Mouse (Mus musculus) forebrain, embryonic 16.5 days (tissue): ENCODE results near the gene Dhx34. TPM values are rescaled to one million over a fixed set of nuclear protein-coding genes. Genes with fewer than 3 reads are reported as not detected.

Experiments used
- ATAC-seq: fragments of 200-750 bp; cut with Nextera tagmentation; 2 replicates; pipeline ENCODE4 v1.8.0; 2017; ENCODE audit warnings: mild to moderate bottlenecking, moderate library complexity
- H3K27ac ChIP-seq: fragments of 300-500 bp; sonication (generic); 2 replicates; pipeline ENCODE4 v1.5.1; 2014; ENCODE audit warnings: low read length, control low read depth
- H3K27me3 ChIP-seq: fragments of 300-500 bp; sonication (generic); replicated peaks from 2 replicates; pipeline ENCODE4 v1.6.1; 2014; ENCODE audit warnings: low read length; ENCODE audit not compliant: control insufficient read depth, insufficient read depth
- H3K36me3 ChIP-seq: fragments of 300-500 bp; sonication (generic); 2 replicates; pipeline ENCODE4 v1.6.1; 2014; ENCODE audit not compliant: control insufficient read depth, insufficient read depth
- H3K4me1 ChIP-seq: fragments of 300-500 bp; sonication (generic); replicated peaks from 2 replicates; pipeline ENCODE4 v1.6.1; 2014; ENCODE audit warnings: low read length; ENCODE audit not compliant: control insufficient read depth, insufficient read depth
- H3K4me2 ChIP-seq: fragments of 300-500 bp; sonication (generic); 2 replicates; pipeline ENCODE4 v1.6.1; 2014; ENCODE audit warnings: mild to moderate bottlenecking, low read length, control low read depth
- H3K4me3 ChIP-seq: fragments of 300-500 bp; sonication (generic); replicated peaks from 2 replicates; pipeline ENCODE4 v1.5.1; 2014; ENCODE audit warnings: mild to moderate bottlenecking, low read length, control low read depth
- H3K9ac ChIP-seq: fragments of 300-500 bp; sonication (generic); replicated peaks from 2 replicates; pipeline ENCODE4 v1.6.1; 2014; ENCODE audit warnings: low read depth, low read length, control low read depth
- H3K9me3 ChIP-seq: fragments of 300-500 bp; sonication (generic); 2 replicates; pipeline ENCODE4 v1.6.1; 2016; ENCODE audit warnings: low read length; ENCODE audit not compliant: control insufficient read depth
- WGBS: fragments of 180-500 bp; shearing (Covaris S2); extraction: QIAGEN DNeasy Blood & Tissue Kit; methylation state at CpG from one replicate; pipeline ENCODE4 v1.1.7; 2014; 5-methylcytosine and 5-hydroxymethylcytosine counted together
- polyA plus RNA-seq: library from polyadenylated mRNA; unstranded; fragments of >200 nt; fragmentation: Nextera tagmentation; extraction: Ambion mirVana; gene quantifications from 2 replicates; pipeline ENCODE4 v1.2.1, GENCODE M21; 2015

The Dhx34 gene
- polyA plus RNA-seq, 1 experiment from 2014 or later, result 15.5 TPM

- Histone ChIP-seq H3K27ac (no peak overlapping the region), H3K4me1 (no peaks in the 10 kb centered on the region), H3K36me3 (peaks cover 17% of the 10 kb centered on the region), H3K9me3 (no peaks in the 10 kb centered on the region), H3K4me3 (no peak overlapping the region), H3K27me3 (no peaks in the 10 kb centered on the region), H3K4me2 (no peak overlapping the region), H3K9ac (no peak overlapping the region)
- 87% methylated on average over 15 of the region's 15 CpGs for WGBS
- ATAC-seq, result no peak
Measured at GRCm38 (mm10) chr7:16202756-16203504, 18.9 kb downstream of the Dhx34 start.

DNA sequence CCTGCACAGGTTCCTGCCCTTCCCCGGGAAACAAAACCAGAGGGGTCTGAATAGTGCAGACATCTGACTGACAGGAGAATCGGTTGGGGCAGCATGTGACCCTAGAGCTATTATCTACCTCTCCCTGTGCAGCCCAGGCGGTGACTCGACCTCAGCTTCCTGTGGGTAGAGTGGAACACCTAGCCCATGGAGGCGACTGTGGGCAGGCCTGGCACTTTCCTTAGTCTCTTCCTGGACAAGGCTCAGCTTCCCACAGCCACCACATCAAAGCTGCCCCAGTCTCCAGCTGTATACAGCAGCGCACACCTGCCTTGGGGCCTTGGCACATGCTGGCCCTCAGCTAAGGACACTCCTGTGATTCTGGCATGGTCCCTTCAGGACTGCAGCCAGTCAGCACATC is 20.7 kb downstream of the Dhx34 start:
- no peaks in the 10 kb centered on the region for H3K9me3 ChIP-seq
- ATAC-seq, result no peak
- WGBS, result 87% methylated on average over 6 of the region's 6 CpGs
- H3K36me3 ChIP-seq, result peaks cover 17% of the 10 kb centered on the region
- H3K9ac ChIP-seq, result no peak overlapping the region
- no peaks in the 10 kb centered on the region for H3K27me3 ChIP-seq
- H3K4me3 ChIP-seq, result no peak overlapping the region
- no peaks in the 10 kb centered on the region for H3K4me1 ChIP-seq
- H3K4me2 ChIP-seq, result no peak overlapping the region
- H3K27ac ChIP-seq, result no peak overlapping the region

- H3K36me3 ChIP-seq, result peaks cover 10% of the 10 kb centered on the region
- H3K4me1 ChIP-seq, result no peaks in the 10 kb centered on the region
- WGBS, result 95% methylated on average over 11 of the region's 11 CpGs
- no peaks in the 10 kb centered on the region for H3K9me3 ChIP-seq
- H3K27ac ChIP-seq, result no peak overlapping the region
- H3K9ac ChIP-seq, result no peak overlapping the region
- H3K4me3 ChIP-seq, result no peak overlapping the region
- no peaks in the 10 kb centered on the region for H3K27me3 ChIP-seq
- ATAC-seq, result no peak
- H3K4me2 ChIP-seq, result no peak overlapping the region
Measured at GRCm38 (mm10) chr7:16198540-16198939, 23.3 kb downstream of the Dhx34 start.

DNA sequence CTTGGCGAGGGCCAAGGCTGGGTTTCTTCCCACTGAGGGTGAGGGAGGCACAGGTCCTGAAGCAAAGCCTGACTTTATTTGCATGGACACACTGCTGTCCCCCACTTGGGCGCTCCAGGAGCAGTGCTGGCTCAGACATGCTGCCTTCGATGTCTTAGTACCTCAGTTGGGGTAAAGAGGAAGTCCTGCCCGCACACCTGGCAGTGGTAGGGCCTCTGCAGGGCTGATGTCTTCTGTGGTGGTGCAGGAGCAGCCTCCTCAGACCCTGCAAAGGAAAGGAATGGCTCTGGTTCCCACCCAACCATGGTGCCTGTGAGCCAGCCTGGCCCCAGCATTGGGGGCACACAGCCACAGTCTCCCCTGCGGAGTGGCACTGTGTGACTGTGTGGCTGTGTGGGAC is 24.7 kb downstream of the Dhx34 start:
- no peak for ATAC-seq

DNA sequence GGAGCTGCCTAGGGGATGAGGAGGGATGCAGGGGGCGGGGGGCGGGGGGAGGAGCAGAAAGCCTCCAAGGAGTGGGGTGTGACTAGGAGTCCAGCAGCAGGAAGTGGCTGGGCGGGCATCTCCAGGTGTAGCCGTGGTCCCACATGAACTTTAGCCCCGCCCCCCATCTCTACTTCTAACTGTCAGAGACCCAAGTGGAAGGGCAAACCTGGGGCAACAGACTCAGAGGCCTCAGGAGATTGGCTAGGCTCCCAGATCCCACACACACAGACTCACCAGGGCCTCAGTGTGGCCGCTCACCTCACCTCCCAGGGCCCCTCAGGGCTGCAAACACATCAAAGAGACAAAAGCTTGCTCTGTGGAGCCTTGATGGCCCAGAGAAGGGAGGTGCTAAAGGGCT is 25.2 kb downstream of the Dhx34 start:
- WGBS, result 56% methylated on average over 6 of the region's 6 CpGs
- H3K27me3 ChIP-seq, result no peaks in the 10 kb centered on the region
- peaks cover 10% of the 10 kb centered on the region for H3K36me3 ChIP-seq
- H3K4me2 ChIP-seq, result no peak overlapping the region
- no peak for ATAC-seq
- no peaks in the 10 kb centered on the region for H3K9me3 ChIP-seq
- no peak overlapping the region for H3K27ac ChIP-seq
- H3K9ac ChIP-seq, result no peak overlapping the region
- H3K4me1 ChIP-seq, result no peaks in the 10 kb centered on the region
- H3K4me3 ChIP-seq, result no peak overlapping the region

More for the DNA sequence above, 24.7 kb downstream of the Dhx34 start:
- H3K36me3 ChIP-seq, result peaks cover 10% of the 10 kb centered on the region
- no peak overlapping the region for H3K4me2 ChIP-seq
- H3K9me3 ChIP-seq, result no peaks in the 10 kb centered on the region
- H3K4me3 ChIP-seq, result no peak overlapping the region
- H3K9ac ChIP-seq, result no peak overlapping the region
- no peak overlapping the region for H3K27ac ChIP-seq
- 74% methylated on average over 5 of the region's 5 CpGs for WGBS
- no peaks in the 10 kb centered on the region for H3K4me1 ChIP-seq
- no peaks in the 10 kb centered on the region for H3K27me3 ChIP-seq

- 54% methylated on average over 3 of the region's 3 CpGs for WGBS
Measured at GRCm38 (mm10) chr7:16193702-16194101, 28.1 kb downstream of the Dhx34 start.

GRCm38 (mm10) chr7:16192315-16192714 is 29.5 kb downstream of the Dhx34 start:
- Histone ChIP-seq H3K36me3 (no peaks in the 10 kb centered on the region), H3K4me1 (no peaks in the 10 kb centered on the region), H3K9ac (0 out of 2 replicates have a peak overlapping the region, but pooled peaks have one; percentile 9), H3K27me3 (peaks cover 4% of the 10 kb centered on the region; the same call in 1 of the 2 replicates), H3K4me2 (no peak overlapping the region), H3K4me3 (no peak overlapping the region), H3K27ac (no peak overlapping the region), H3K9me3 (no peaks in the 10 kb centered on the region)
- WGBS, result 17% methylated on average over 5 of the region's 5 CpGs
- ATAC-seq, result peak; percentile 66

More at GRCm38 (mm10) chr7:16193702-16194101, 28.1 kb downstream of the Dhx34 start:
- H3K27ac ChIP-seq, result no peak overlapping the region
- no peak overlapping the region for H3K4me2 ChIP-seq
- no peaks in the 10 kb centered on the region for H3K4me1 ChIP-seq
- no peak overlapping the region for H3K9ac ChIP-seq
- no peaks in the 10 kb centered on the region for H3K9me3 ChIP-seq
- peaks cover 4% of the 10 kb centered on the region; the same call in 1 of the 2 replicates for H3K27me3 ChIP-seq
- no peak for ATAC-seq
- H3K4me3 ChIP-seq, result no peak overlapping the region
- 0 out of 2 replicates have a peak, but pooled peaks cover 2% of the 10 kb centered on the region for H3K36me3 ChIP-seq

- peaks cover 20% of the 10 kb centered on the region for H3K36me3 ChIP-seq
- no peaks in the 10 kb centered on the region for H3K9me3 ChIP-seq
- no peak overlapping the region for H3K4me3 ChIP-seq
- ATAC-seq, result no peak
- H3K4me2 ChIP-seq, result no peak overlapping the region
- peaks cover 4% of the 10 kb centered on the region; the same call in 1 of the 2 replicates for H3K27me3 ChIP-seq
- no peak overlapping the region for H3K9ac ChIP-seq
- WGBS, result 87% methylated on average over 8 of the region's 8 CpGs
- no peaks in the 10 kb centered on the region for H3K4me1 ChIP-seq
- no peak overlapping the region for H3K27ac ChIP-seq
Measured at GRCm38 (mm10) chr7:16187494-16187893, 34.3 kb downstream of the Dhx34 start.

DNA sequence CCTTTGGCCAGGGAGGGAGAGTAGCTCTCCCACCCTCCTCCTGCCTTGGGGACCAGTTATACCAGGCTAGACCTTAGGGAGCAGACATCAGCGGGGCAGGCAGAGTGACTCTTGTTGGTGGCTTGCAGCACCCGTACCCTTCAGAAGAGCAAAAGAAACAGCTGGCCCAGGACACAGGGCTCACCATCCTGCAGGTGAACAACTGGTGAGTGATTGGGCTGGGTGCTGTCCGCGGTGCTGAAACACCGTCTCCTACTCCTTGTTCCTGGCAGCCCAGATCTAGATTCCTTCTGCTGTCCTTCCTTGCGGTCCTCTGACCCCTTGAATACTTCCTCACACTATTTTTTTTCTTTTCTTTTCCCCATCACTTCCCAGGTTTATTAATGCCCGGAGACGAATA is 38.2 kb downstream of the Dhx34 start:
- WGBS, result 27% methylated on average over 8 of the region's 8 CpGs
- no peak overlapping the region for H3K4me2 ChIP-seq
- ATAC-seq, result no peak

More for the DNA sequence above, 38.2 kb downstream of the Dhx34 start:
- H3K27ac ChIP-seq, result no peak overlapping the region
- no peak overlapping the region for H3K4me3 ChIP-seq
- no peaks in the 10 kb centered on the region for H3K4me1 ChIP-seq
- peaks cover 37% of the 10 kb centered on the region for H3K36me3 ChIP-seq
- no peaks in the 10 kb centered on the region for H3K9me3 ChIP-seq
- H3K9ac ChIP-seq, result no peak overlapping the region
- H3K27me3 ChIP-seq, result no peaks in the 10 kb centered on the region
